Mouse (Mus musculus): ENCODE results near the gene Col23a1. TPM values are rescaled to one million over a fixed set of nuclear protein-coding genes. Genes with fewer than 3 reads are reported as not detected.

The Col23a1 gene
- total RNA-seq, 2 experiments from 2014 or later, result 5.5 to 8.8 TPM

DNA sequence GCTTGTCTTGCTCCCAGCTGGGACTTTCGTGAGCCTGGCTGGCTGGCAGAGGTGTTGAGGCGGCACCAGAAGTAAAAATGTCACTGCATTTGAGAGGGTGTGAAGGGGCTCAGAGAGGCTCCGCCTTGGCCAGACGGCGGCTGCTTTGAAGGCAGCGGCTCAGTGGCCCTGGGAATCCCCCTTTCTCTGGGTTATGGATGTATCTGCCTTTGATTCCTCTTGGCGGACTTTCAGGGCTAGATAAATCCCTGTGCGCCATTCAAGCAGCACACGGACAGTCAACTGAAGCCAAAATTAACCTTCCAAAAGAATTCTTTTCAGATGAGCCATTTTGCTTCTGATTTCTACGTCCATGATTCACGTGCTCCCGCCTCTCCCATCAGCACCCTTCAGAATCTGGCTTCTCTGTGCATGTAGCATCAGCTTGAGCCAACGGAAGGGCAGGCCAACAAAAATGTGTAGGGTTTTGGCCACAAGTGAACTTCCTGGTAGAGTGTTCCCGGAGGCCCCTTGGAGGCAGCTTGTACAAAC lies 237.0 kb downstream of the Col23a1 start:
- DNase-seq (ENCODE audit: low spot score in 2 of 2), result no peak

DNA sequence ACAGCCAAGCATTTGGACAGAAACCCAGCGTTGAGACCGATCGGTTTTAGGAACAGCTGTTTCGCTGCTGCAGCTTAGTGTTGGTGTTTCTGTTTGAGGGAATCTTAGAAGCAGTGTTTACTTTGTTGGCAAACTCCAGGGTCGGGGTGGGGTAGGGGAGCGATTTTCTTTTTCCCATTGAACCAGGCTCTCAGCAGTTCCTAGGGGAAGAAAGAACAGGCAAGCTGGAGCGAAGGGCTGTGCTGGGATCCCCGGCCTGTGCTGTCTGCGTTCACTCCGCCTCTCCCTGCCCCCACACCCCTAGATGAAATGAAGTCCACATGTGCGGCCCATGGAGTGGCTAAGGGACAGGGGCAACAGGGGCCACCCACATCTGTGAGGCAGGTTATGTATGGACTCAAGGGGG lies 243.4 kb downstream of the Col23a1 start:
- DNase-seq (ENCODE audit: low spot score in 2 of 2), result no peak

DNA sequence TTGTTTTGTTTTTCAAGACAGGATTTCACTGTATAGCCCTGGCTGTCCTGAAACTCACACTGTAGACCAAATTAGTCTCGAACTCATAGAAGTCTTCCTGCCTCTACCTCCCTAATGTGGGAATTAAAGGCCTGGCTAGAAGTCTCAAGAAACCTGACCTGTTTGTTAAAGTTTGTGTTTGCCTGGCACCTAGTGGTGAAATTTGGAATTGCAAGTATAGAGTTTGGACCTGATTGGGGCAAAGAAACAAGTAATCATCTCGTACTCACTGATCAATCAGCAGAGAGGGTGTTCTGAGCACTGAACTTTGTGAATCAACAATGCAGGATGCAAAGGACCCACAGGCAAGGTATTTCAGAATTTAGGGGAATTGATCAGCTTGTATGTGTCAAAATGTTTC lies 244.6 kb downstream of the Col23a1 start:
- DNase-seq (ENCODE audit: low spot score in 2 of 2), result peak; percentile 33 to 85

DNA sequence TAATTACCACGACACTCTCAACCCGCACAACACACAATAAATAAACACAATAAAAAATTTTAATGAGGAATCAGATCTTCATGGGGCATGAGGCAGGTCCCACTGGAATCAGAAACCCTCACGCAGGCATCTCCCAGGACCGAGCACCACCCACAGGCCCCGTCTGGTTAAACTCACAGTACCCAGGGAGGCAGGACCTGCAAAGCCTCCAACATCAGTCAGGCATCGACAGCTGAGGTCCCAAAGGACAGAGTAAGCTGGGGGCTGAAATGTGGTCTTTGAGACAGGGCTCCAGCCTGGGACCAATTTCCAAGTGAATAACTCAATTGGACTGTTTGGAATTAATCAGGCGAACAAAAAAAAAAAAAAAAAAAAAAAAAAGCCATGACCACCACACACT lies 248.7 kb downstream of the Col23a1 start:
- no peak for DNase-seq (ENCODE audit: low spot score in 2 of 2)

DNA sequence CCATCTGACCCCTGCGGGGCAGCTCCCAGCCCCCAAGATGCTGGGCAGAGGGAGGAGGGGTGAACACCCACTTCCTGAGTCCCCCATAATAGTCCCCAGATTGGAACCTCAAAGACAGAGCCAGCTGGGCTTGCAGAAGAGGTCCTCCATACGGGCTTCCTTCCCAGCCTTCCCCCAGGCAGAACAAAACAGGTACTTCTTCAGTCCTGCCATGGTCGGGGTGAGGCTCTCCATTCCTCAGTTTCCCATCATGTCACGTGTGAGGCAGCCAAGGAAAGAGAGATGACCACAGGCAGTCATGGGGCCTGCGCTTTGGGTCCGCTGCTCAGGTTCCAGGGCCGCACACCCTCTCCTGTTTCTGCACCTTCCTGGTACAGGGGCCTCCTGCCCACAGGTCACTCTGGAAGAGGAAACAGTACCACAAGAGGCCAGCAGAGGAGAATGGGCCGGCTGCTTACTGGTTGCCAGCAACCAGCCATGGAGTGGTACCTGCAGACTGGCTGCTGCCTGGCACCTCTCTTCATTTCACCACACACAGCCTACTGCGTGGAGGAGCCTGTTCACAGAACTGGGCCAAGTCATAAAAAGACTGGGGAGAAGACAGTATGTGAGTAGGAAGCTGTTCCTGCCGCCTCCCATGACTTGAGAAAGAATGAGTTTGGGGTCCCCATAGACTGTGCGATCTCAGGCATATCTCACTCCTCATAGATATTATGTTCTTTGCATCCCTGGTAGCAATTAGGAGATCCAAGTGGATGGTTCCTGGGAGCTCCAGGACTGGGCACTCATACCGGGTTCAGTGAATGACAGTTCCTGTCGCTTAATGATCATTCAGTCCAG lies 249.4 kb downstream of the Col23a1 start:
- DNase-seq (ENCODE audit: low spot score in 2 of 2), result no peak

DNA sequence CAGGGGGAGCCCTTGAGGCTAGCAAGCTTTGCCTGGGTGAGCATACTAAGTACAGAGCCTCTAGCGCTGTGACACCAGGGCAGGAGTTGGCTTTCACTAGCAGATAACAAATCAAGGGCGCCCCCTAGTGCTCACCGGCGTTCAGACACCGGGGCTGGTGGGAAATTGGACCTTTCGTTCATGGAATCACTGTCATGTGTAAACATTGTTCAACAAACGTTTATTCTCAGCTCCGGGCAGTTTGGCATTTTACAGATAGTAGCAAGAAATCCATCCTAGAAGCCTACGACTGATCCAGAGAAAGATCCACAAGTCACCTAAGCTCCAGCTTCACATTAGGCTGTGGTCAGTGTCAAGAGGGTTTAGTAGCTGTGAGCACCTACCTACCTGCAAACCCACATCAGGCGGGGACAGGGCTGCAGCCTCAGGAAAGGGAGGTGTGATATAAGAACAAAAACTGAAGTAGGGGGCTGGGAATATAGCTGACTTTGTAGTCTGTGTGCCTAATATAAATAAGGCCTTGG lies 250.1 kb downstream of the Col23a1 start:
- peak; percentile 90 to 98 for DNase-seq (ENCODE audit: low spot score in 2 of 2)

DNA sequence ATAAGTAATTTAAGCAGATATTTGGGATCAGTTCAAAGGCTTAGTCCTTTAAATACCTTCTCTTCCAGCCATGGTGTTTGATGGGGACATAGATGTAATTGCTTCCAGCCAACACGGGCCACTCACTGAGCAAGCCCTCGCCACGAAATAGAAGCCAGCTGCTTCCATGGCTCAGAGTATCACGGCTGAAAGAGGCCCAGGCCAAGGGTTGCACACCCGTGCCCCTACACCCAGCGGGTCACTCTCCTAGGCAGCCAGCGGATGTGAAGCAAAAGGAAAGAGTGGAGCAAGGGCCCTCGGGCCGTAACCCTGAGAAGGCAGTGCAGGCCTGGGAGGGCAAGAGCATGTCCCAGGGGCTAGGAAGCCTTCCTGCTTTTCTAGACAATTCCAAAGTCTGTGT lies 252.7 kb downstream of the Col23a1 start:
- no peak for DNase-seq (ENCODE audit: low spot score in 2 of 2)

DNA sequence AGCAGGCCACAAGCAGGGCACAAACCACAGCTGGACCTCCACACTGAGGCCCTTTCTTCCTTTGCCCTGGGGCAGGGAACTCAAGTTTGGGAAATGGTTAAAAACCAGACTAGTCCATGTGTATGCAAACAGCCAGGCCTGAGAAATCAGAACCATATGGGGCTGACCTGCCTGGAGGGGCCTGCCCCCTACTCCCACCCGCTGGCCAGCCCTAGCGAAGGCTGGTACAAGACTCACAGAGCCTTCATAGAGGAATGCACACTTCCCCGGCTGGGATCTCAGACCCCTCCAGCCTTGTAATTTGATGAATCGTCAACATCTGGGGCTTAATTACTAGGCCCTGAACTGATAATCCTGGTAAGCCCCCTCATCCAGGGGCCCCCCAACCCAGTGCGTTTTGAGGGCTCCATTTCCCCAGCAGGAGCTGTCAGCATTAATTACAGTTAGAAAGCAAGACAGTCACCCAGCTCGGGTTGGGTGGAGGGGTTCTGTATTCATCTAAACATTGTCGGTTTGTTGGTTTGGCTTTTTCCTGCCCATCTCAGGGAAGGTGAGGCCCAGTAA lies 253.8 kb downstream of the Col23a1 start:
- no peak for DNase-seq (ENCODE audit: low spot score in 2 of 2)

DNA sequence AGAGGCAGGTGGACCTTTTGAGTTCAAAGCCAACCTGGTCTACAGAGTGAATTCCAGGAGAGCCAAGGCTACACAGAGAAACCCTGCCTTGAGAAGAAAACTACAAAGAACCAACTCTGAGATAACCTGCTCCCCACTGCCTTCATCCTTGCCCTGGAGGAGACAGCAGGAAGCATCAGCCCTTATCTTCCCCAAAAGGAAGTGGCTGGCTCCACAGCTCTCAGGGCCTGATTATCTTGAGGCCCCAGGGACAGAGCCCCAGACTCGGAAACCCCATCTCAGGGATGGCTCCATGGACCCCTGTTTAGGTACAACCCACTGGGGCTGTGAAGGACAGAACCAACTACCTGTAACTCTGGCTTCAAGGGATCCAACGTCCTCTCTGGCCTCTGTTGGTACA lies 254.7 kb downstream of the Col23a1 start:
- DNase-seq (ENCODE audit: low spot score in 2 of 2), result no peak

DNA sequence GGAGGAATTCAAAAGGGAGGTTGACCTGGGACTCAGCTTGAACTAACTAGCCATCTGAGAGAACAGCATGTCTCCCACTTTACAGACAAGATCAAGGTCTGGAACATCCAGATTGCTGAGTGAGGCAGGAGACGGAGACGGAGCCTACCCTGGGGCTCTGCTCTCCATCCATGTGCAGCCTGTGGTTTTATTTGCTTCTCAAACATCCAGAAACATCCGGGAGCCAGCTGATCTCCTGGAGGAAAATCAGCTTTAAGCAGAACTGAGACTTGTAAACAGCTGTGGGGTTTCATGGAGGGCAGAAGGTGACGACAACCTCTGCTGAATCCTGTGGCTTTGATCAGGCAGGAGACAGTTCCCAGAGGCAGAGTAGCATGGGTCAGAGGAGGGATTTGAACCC lies 256.1 kb downstream of the Col23a1 start:
- DNase-seq (ENCODE audit: low spot score in 2 of 2), result no peak

DNA sequence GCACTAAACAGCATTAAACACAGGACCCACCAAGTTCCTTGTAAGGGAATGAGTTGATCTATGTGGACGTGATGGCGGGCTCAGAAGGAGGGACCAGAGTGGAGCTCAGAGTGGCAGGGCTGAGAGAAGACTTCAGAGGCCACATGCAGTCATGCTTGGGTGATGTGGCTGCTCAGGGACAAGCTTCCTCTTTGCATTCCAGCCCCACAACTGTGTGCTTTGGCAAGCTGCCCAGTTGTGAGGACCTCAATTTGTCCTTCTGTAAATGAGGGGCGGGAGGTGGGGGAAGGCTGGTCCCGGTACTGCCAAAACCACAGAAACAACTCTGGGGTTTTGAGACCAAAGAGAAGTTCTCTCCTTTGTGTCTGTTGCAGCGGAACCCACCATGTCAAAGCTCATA lies 261.5 kb downstream of the Col23a1 start:
- no peak for DNase-seq (ENCODE audit: low spot score in 2 of 2)

DNA sequence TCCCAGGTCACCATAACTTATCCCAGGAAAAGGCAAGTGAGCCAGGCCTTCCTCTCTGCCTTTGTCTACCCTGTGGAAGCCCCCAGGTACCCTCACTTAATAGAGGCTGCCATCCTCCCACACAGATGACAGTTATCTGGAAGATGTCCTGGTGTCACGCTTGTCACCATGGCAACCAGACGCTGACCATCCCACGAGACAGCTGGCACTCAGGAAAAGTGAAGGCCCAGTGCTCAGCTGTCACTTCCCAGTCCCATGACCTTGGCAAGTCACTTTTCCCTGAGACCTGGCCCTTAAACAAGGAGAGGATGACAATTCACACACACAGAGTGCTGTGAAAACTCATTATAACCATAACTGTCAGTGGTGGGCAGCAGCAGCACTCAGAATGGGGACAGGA lies 262.4 kb downstream of the Col23a1 start:
- no peak for DNase-seq (ENCODE audit: low spot score in 2 of 2)

DNA sequence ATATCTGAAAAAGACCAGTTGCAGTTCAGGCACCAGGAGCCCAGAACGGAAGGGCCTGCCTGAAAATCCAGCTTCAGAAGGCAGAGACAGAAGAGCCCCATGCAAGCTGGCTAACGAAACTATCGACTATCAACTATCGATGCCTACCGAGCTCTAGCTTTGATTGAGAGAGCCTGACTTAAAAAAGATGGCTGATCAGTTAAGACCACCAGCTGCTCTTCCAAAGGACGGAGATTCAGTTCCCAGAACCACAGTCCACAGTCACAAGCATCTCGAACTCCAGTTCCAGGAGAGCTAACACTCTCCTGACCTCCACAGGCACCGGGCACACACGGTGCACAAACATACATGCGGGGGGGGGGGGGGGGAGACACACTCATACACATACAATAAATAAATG lies 264.9 kb downstream of the Col23a1 start:
- no peak for DNase-seq (ENCODE audit: low spot score in 2 of 2)

DNA sequence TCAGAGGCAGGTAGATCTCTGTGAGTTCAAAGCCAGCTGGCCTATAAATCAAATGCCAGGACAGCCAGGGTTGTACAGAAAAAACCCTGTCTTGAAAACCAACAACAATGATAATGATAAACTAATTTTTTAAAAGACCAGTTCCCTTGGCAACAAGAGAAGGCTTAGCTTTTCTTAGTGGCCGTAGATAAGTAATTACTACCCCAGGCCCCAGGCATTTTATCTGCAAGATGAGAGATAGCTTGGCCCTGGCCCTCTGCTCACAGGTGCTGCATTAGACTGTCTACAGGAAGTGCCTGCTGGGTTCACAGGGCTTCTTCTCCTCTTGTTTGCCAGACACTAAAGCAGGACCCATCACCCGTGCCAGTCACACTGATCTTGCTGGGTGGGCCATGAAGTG lies 265.3 kb downstream of the Col23a1 start:
- DNase-seq (ENCODE audit: low spot score in 2 of 2), result no peak

DNA sequence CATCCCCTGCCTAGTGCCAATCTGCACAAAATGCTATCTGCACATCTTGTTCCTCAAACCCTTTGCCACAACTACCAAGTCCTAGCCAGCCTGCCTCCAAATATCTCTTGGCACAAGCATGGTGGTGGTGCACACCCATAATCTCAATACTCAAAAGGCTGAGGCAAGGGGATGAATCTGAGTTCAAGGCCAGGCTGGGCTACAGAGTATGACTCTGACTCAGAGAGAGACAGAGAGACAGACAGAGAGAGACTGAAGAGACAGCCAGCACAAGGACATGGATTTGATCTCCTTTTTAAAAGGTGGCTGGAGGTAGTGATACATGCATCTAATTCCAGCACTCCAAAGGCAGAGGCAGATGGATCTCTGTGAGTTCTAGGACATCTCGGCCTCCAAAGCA lies 273.6 kb downstream of the Col23a1 start:
- DNase-seq (ENCODE audit: low spot score in 2 of 2), result no peak

DNA sequence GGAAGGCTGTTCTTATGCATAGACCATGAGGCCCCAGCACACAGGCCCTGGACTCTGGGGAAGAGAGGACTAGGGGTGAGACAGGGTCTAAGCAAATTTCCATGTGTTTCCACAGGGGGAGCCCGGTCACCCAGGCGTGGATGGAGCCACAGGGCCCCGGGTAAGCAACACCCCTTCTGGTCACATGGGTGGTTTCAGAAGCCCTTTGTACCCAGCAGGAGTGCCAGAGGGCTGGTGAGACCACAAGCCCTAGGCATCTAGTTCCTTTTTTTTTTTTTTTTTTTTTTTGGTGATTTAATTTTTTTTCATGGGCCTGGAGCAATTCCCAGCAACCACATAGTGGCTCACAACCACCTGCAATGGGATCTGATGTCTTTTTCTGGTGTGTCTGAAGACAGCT lies 275.3 kb downstream of the Col23a1 start:
- DNase-seq (ENCODE audit: low spot score in 2 of 2), result no peak

DNA sequence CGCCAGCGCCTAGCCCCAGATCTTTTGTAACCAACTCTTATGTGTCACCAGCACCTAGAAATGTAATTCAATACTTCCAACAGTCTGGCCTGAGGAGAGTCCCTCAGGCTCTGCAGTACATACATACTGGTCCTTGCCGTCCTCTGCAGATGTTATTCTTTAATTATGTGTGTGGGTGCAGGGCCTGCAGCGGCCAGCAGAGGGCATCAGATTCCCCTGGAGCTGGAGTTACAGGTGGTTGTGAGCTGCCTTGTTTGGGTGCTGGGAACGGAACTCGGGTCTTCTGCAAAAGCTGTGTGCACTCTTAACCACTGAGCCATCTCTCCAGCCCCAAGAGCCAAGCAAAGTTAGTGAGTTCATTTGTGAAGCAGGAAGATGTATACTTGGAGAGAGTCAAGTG lies 276.2 kb downstream of the Col23a1 start:
- DNase-seq (ENCODE audit: low spot score in 2 of 2), result no peak

DNA sequence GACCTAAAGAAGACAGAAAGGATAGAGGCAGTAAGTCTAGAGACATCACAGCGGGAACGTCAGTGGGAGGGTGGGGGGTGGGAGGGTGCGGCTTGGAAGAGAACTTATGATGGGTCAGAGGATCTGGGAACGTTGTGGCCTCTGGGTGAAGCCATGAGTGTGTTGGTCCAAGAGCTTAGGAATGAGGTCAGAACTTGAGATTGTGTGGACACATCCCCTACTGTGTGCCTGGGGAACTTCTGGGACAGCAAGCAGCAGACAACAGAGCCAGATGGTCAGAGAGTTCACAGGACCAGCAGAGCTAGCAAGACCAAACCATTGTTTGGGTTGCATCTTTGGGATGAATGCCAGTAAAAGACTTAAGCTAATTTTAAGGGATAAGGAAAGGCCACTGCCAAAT lies 279.1 kb downstream of the Col23a1 start:
- DNase-seq (ENCODE audit: low spot score in 2 of 2), result no peak

DNA sequence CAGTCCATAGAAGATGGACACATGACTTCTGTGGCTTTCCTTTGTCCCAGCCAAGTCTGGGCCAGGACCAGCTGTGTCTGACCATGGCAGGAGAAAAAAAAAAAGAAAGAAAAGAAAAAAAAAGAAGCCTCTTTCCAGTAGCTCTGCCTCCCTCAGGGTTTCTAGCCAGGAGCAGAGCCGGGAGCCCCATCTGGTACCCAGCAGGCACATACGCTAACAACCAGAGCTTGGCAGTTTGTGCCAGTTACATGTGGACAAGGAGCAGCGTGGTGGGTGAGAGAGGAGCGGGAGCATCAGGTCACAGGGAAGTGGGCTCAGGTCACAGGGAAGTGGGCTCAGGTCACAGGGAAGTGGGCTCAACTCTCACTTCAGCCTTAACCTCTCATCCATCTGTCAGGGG lies 286.7 kb downstream of the Col23a1 start:
- DNase-seq (ENCODE audit: low spot score in 2 of 2), result peak in 1 of 2 experiments; percentile 52

DNA sequence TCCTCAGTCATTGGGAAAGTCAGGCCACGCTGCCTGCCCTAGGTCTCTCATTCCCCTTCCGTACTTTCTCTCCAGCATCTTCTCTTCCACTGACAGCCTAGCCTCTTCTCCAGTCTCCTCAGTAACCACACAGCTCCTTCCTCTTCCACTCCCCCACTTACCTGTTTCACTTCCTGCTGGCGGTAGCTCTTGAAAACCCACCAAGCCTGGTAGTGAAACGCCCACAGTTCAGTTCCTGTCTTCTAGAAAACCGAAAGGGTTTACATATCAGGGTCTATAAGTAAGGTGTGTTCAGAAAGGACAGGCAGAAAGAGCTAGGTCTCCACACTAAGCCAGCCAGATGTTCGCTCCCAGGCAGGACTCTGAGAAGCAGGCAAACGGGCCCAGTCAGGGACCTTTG lies 287.9 kb downstream of the Col23a1 start:
- DNase-seq (ENCODE audit: low spot score in 2 of 2), result no peak

DNA sequence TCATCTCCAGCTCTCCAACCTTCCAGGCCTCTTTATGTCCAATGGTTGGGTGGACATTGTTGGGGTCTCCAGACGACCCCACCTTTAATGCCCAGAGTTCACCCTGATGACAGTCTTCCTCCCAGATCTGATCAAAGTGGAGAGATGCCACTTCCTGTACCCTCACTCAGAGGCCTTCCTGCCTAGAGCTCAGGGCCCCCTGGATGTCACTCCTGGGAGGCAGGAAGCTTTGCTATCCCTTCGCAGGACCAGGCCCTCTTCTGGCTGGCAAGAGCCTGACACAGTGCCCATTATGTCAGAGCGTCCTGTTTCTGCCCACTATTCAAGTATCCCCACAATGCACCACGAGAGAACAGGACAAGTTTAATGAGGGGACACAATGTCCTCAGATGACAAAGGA lies 289.3 kb downstream of the Col23a1 start:
- no peak for DNase-seq (ENCODE audit: low spot score in 2 of 2)

DNA sequence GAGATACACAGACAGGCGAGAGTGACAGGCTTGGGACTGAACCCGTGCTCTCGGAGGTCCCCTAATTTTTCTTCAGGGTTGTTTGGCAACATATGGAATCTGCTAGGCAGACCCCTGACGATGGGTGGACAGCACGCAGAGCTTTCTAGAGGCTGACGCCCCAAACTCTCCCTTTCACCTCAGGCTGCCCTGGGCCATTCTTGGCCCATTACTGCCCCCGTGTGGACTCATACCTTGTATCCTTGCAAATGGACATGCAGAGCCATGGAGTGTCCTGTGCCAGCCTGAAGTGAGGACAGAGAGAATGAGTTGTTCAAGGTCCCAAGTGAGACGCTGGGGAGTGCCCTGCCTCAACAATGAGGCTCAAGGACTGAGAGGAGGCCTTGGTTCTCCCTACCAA lies 293.0 kb downstream of the Col23a1 start:
- DNase-seq (ENCODE audit: low spot score in 2 of 2), result peak in 1 of 2 experiments; percentile 53

DNA sequence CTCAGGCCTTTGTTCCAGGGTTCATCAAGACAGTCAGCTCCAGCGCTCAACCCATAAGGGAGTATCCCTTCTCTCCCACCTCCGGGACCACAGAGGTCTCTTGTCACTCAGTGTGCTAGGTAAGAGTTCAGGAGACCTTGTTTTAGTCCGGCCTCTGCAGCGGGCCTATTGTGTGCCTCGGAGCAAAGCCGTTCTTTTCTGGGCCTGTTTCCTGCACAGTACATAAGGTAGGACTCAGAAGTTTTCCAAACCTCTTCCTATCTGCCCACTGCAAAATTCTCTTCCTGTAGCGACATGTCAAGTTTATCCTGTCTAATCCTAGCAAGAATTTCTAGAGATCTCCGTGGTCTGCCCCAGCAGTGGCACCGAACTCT lies 294.3 kb downstream of the Col23a1 start:
- no peak for DNase-seq (ENCODE audit: low spot score in 2 of 2)

All from layer of hippocampus, adult 18-20 months (tissue).